Mouse (Mus musculus) midbrain, embryonic 11.5 days (tissue): ENCODE results near the gene Fam193b. TPM values are rescaled to one million over a fixed set of nuclear protein-coding genes. Genes with fewer than 3 reads are reported as not detected.
A peak's percentile ranks its signal among the peaks of the same experiment; 100 is the strongest.

Experiments used
- ATAC-seq: fragments of 200-750 bp; cut with Nextera tagmentation; 2 replicates; pipeline ENCODE4 v1.8.0; 2017; ENCODE audit warnings: moderate TSS enrichment, moderate library complexity; ENCODE audit not compliant: low FRiP score
- DNase-seq: peaks from one replicate; pipeline ENCODE4 v3.0.0; 2015; ENCODE audit warnings: low spot score; ENCODE audit errors: missing footprints
- H3K27ac ChIP-seq: fragments of 300-500 bp; sonication (generic); 2 replicates; pipeline ENCODE4 v1.5.1; 2014; ENCODE audit warnings: low read depth, low read length
- H3K27me3 ChIP-seq: fragments of 300-500 bp; sonication (generic); 2 replicates; pipeline ENCODE4 v1.6.1; 2014; ENCODE audit warnings: mild to moderate bottlenecking, low read length, moderate library complexity, mixed read lengths; ENCODE audit not compliant: control insufficient read depth, insufficient read depth
- H3K36me3 ChIP-seq: fragments of 300-500 bp; sonication (generic); 2 replicates; pipeline ENCODE4 v1.6.1; 2014; ENCODE audit warnings: mild to moderate bottlenecking, low read length, moderate library complexity, mixed read lengths; ENCODE audit not compliant: control insufficient read depth, insufficient read depth
- H3K4me1 ChIP-seq: fragments of 300-500 bp; sonication (generic); 2 replicates; pipeline ENCODE4 v1.6.1; 2014; ENCODE audit warnings: low read length; ENCODE audit not compliant: control insufficient read depth, insufficient read depth
- H3K4me2 ChIP-seq: fragments of 300-500 bp; sonication (generic); 2 replicates; pipeline ENCODE4 v1.6.1; 2014; ENCODE audit warnings: mild to moderate bottlenecking, moderate library complexity
- H3K4me3 ChIP-seq: fragments of 300-500 bp; sonication (generic); 2 replicates; pipeline ENCODE4 v1.5.1; 2014; ENCODE audit warnings: low read depth, low read length
- H3K9ac ChIP-seq: fragments of 300-500 bp; sonication (generic); 2 replicates; pipeline ENCODE4 v1.6.1; 2014; ENCODE audit warnings: low read length
- H3K9me3 ChIP-seq: fragments of 300-500 bp; sonication (generic); 2 replicates; pipeline ENCODE4 v1.6.1; 2016; ENCODE audit warnings: low read length; ENCODE audit not compliant: control insufficient read depth
- WGBS: fragments of 180-500 bp; shearing (Covaris S2); extraction: QIAGEN DNeasy Blood & Tissue Kit; methylation state at CpG from one replicate; pipeline ENCODE4 v1.1.7; 2014; 5-methylcytosine and 5-hydroxymethylcytosine counted together
- polyA plus RNA-seq: library from polyadenylated mRNA; unstranded; fragments of >200 nt; fragmentation: Nextera tagmentation; extraction: Ambion mirVana; gene quantifications from 2 replicates; pipeline ENCODE4 v1.2.1, GENCODE M21; 2014

Fam193b gene
- 39.9 and 40.8 TPM in 2 replicates for polyA plus RNA-seq

DNA sequence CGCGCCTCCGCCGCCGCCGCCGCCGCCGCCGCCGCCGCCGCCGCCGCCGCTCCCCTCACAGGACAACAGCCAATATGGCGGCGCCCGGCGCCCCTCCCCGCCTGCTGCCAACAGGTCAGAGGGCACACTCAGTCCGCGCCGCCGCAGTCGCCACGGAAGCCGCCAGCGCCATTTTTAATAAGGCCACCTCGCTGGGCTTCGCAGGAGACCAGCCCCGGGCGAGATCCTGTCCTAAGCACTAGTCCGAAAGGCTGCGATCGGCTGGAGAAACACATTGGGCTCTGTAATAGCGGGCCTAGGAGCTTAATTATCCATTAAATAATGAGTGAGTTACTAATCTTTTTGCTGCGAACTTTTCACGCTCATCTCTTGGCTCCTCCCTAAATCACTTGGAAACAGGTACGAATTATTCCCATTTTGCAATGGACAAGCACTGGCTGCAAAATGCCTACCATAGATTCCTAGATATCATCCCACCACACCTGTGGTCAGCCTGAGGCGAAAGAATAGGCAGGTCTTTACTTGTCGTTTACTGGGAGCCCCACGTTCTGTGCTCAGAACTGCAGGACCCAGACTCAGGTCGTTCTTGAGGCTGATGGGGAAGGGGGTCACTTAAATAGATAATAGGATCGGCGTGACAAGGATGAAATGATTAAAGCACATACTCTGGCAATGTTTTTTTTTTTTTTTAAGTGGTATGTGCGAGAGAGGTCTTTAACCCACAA lies at the start of gene Fam193b:
Gene Fam193b (minus strand): TSS at position 94 of the 725 bp plus-strand sequence.
- 3% methylated on average over 27 of the region's 47 CpGs for WGBS
- Histone ChIP-seq H3K9ac (peak within 1 kb of the TSS; percentile 96), H3K27ac (peak within 1 kb of the TSS; percentile 57), H3K4me1 (peaks cover 11% of the 10 kb centered on the region), H3K4me3 (peak within 1 kb of the TSS; percentile 95), H3K9me3 (no peaks in the 10 kb centered on the region), H3K4me2 (peak within 1 kb of the TSS; percentile 97), H3K36me3 (no peaks in the 10 kb centered on the region), H3K27me3 (no peaks in the 10 kb centered on the region)
- DNase-seq (peak; percentile 99), ATAC-seq (peak; percentile 94)

GRCm38 (mm10) chr13:55620275-55620674 lies 49.4 kb upstream of the Fam193b start:
- DNase-seq (no peak), ATAC-seq (no peak)
- Histone ChIP-seq H3K36me3 (no peaks in the 10 kb centered on the region), H3K27ac (no peak overlapping the region), H3K27me3 (no peaks in the 10 kb centered on the region), H3K4me3 (no peak overlapping the region), H3K9me3 (no peaks in the 10 kb centered on the region), H3K4me1 (peaks cover 8% of the 10 kb centered on the region), H3K4me2 (no peak overlapping the region), H3K9ac (no peak overlapping the region)
- 82% methylated on average over 2 of the region's 2 CpGs for WGBS

DNA sequence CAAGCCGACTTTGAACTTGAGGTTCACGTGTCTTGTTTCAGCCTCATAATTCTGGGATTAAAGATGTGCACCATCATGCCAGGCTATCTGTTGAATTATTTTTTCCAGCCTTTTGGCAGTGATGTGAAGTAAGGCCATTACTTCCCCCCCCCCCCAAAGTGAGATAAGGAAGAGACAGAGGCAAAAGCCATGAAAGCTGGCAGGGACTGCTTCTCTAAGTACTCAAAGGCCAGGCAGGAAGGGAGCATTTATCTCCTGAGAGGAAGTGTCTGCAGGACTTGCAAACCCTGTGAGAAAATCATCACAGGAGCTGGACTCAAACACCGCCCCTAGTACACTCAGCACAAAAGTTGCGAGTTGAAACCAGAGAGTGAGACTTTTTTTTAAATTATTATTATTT lies 48.4 kb upstream of the Fam193b start:
- Histone ChIP-seq H3K27me3 (no peaks in the 10 kb centered on the region), H3K36me3 (no peaks in the 10 kb centered on the region), H3K27ac (no peak overlapping the region), H3K4me1 (peaks cover 5% of the 10 kb centered on the region; the same call in 1 of the 2 replicates), H3K9ac (no peak overlapping the region), H3K4me2 (no peak overlapping the region), H3K9me3 (no peaks in the 10 kb centered on the region), H3K4me3 (no peak overlapping the region)
- ATAC-seq = no peak
- 84% methylated on average over 4 of the region's 4 CpGs for WGBS
- no peak for DNase-seq

GRCm38 (mm10) chr13:55613471-55613870 lies 42.6 kb upstream of the Fam193b start:
- 55% methylated on average over 5 of the region's 5 CpGs for WGBS
- Histone ChIP-seq H3K27me3 (no peaks in the 10 kb centered on the region), H3K9me3 (no peaks in the 10 kb centered on the region), H3K27ac (no peak overlapping the region), H3K4me1 (no peaks in the 10 kb centered on the region), H3K9ac (no peak overlapping the region), H3K4me2 (no peak overlapping the region), H3K4me3 (no peak overlapping the region), H3K36me3 (peaks cover 5% of the 10 kb centered on the region)
- ATAC-seq (no peak), DNase-seq (no peak)

- H3K27me3 ChIP-seq = no peaks in the 10 kb centered on the region
- ATAC-seq (no peak), DNase-seq (no peak)
- no peak overlapping the region for H3K9ac ChIP-seq
- WGBS = 87% methylated on average over 7 of the region's 7 CpGs
- H3K9me3 ChIP-seq = no peaks in the 10 kb centered on the region
- H3K36me3 ChIP-seq = peaks cover 5% of the 10 kb centered on the region
- no peaks in the 10 kb centered on the region for H3K4me1 ChIP-seq
- no peak overlapping the region for H3K27ac ChIP-seq
- no peak overlapping the region for H3K4me2 ChIP-seq
- H3K4me3 ChIP-seq = no peak overlapping the region
Observed at GRCm38 (mm10) chr13:55611996-55612395, 41.1 kb upstream of the Fam193b start.

GRCm38 (mm10) chr13:55607624-55608006 lies 36.7 kb upstream of the Fam193b start:
- no peaks in the 10 kb centered on the region for H3K9me3 ChIP-seq
- no peak overlapping the region for H3K9ac ChIP-seq
- H3K36me3 ChIP-seq = peaks cover 7% of the 10 kb centered on the region
- no peaks in the 10 kb centered on the region for H3K4me1 ChIP-seq
- WGBS = 81% methylated on average over 2 of the region's 2 CpGs
- no peaks in the 10 kb centered on the region for H3K27me3 ChIP-seq
- H3K4me3 ChIP-seq = no peak overlapping the region
- no peak overlapping the region for H3K27ac ChIP-seq
- ATAC-seq = no peak
- H3K4me2 ChIP-seq = no peak overlapping the region
- no peak for DNase-seq

DNA sequence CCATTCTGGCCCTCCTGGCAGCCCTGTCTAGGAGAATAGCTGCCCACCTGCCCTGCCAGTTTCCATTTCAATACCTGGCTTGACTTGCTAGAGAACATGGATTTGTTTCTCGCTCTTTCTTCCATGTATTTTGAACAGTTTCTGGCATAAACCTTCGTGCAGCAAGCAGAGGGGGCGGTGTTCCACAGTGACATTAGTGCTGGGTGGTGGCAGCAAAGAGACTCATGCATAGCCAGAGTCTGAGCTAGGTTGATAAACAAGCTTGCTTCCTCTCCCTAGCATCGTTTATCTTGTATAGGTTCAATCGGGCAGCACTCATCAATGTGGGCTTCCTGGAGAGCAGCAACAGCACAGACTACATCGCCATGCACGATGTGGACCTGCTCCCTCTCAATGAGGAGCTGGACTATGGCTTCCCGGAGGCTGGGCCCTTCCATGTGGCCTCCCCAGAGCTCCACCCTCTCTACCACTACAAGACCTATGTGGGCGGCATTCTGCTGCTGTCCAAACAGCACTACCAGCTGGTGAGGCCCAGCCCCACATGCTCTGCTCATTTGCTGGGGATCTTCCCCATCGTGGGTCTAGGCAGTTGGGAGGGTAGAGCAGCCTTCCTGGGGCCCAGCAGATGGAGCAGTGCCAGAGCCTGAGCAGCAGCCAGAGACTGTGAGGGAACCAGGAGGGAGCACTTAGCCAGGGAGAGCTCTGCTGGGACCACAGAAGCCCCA lies 36.1 kb upstream of the Fam193b start:
- WGBS = 80% methylated on average over 10 of the region's 10 CpGs
- H3K9me3 ChIP-seq = no peaks in the 10 kb centered on the region
- H3K9ac ChIP-seq = no peak overlapping the region
- no peak for DNase-seq
- no peak for ATAC-seq
- no peaks in the 10 kb centered on the region for H3K4me1 ChIP-seq
- H3K4me3 ChIP-seq = no peak overlapping the region
- H3K4me2 ChIP-seq = no peak overlapping the region
- H3K27ac ChIP-seq = no peak overlapping the region
- H3K36me3 ChIP-seq = peaks cover 7% of the 10 kb centered on the region
- H3K27me3 ChIP-seq = no peaks in the 10 kb centered on the region

- Histone ChIP-seq H3K4me2 (no peak overlapping the region), H3K9ac (no peak overlapping the region), H3K4me1 (peaks cover under 1% of the 10 kb centered on the region; the same call in 1 of the 2 replicates), H3K4me3 (no peak overlapping the region), H3K9me3 (no peaks in the 10 kb centered on the region), H3K36me3 (peaks cover 6% of the 10 kb centered on the region), H3K27me3 (no peaks in the 10 kb centered on the region), H3K27ac (no peak overlapping the region)
- no peak for DNase-seq
- no peak for ATAC-seq
- 93% methylated on average over 3 of the region's 3 CpGs for WGBS
Observed at GRCm38 (mm10) chr13:55604606-55605005, 33.7 kb upstream of the Fam193b start.

DNA sequence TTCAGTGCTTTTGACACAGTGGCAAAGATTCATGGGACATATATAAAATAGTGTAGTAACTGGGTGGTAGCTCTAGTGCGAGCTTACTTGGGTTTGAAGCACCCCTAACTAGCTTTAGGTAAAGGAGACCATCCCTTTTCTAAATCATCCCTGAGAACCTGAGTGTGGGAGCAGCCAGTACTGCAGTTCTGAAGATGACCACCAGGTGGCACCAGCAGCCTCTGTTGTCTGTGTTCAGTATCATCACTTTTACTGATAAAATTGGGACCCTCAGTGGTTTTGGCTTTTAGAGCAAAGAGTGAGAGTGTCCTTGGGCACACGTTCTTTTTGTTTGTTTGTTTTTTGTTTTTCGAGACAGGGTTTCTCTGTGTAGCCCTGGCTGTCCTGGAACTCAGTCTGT lies 30.7 kb upstream of the Fam193b start:
- H3K4me1 ChIP-seq = peaks cover 4% of the 10 kb centered on the region; the same call in 1 of the 2 replicates
- no peak overlapping the region for H3K4me2 ChIP-seq
- no peaks in the 10 kb centered on the region for H3K27me3 ChIP-seq
- no peak overlapping the region for H3K4me3 ChIP-seq
- DNase-seq = peak; percentile 99
- no peaks in the 10 kb centered on the region for H3K9me3 ChIP-seq
- H3K9ac ChIP-seq = no peak overlapping the region
- H3K36me3 ChIP-seq = peaks cover 10% of the 10 kb centered on the region
- no peak overlapping the region for H3K27ac ChIP-seq
- ATAC-seq = no peak
- WGBS = 10% methylated on average over 3 of the region's 3 CpGs
